Comparison of ENCODE assay signal across 8 mouse cellular contexts in genomic region chr10:128804271-128805091, GRCm38 (mm10). TPM values are rescaled to one million over a fixed set of nuclear protein-coding genes. Genes with fewer than 3 reads are reported as not detected.
A peak's percentile ranks its signal among the peaks of the same experiment; 100 is the strongest.
DNase-seq lines count a peak whose midpoint lies in the region; ATAC-seq and TF ChIP-seq lines count a peak whose summit lies in the region.

TSS of gene Tmem198b (minus strand) at chr10:128804370.

- peaks cover 39% of the 10 kb centered on the region for H3K79me3 ChIP-seq in C2C12 (ENCODE audit: low read depth)

- H3K27me3 ChIP-seq in C2C12 (ENCODE audit: control insufficient read depth, insufficient read depth, insufficient read length) (no peaks in the 10 kb centered on the region), myocyte (ENCODE audit: control insufficient read depth, insufficient read depth, insufficient read length) (no peaks in the 10 kb centered on the region)
- no peaks in the 10 kb centered on the region for H3K27me3 ChIP-seq in embryonic facial prominence, embryonic 15.5 days
- H3K27me3 ChIP-seq in heart, embryonic 12.5 days (replicated peaks) = no peaks in the 10 kb centered on the region
- H3K27me3 ChIP-seq in kidney, embryonic 16.5 days (ENCODE audit: insufficient read depth, low read length) = no peaks in the 10 kb centered on the region
- H3K27me3 ChIP-seq in liver, adult 2 months (ENCODE audit: control insufficient read depth, insufficient read depth, low read length) = no peaks in the 10 kb centered on the region
- no peaks in the 10 kb centered on the region for H3K27me3 ChIP-seq in stomach, embryonic 15.5 days (replicated peaks)

- H3K79me2 ChIP-seq in C2C12 (ENCODE audit: control insufficient read depth, insufficient read depth) (peaks cover 59% of the 10 kb centered on the region), myocyte (ENCODE audit: control insufficient read depth, insufficient read depth) (peaks cover 57% of the 10 kb centered on the region)
- peaks cover 16% of the 10 kb centered on the region; the same call in 1 of the 2 replicates for H3K79me2 ChIP-seq in liver, adult 2 months (ENCODE audit: control insufficient read depth, insufficient read depth, low read length)

- 0% methylated on average over 28 of the region's 28 CpGs for WGBS in embryonic facial prominence, embryonic 15.5 days
- under 1% methylated on average over 27 of the region's 28 CpGs for WGBS in heart, embryonic 12.5 days
- under 1% methylated on average over 28 of the region's 28 CpGs for WGBS in kidney, embryonic 16.5 days
- 1% methylated on average over 28 of the region's 28 CpGs for WGBS in liver, adult 2 months
- under 1% methylated on average over 28 of the region's 28 CpGs for WGBS in stomach, embryonic 15.5 days

- H3K36me3 ChIP-seq in C2C12 (ENCODE audit: control insufficient read depth, insufficient read depth) (peaks cover 41% of the 10 kb centered on the region), myocyte (ENCODE audit: control insufficient read depth, insufficient read depth) (peaks cover 3% of the 10 kb centered on the region)
- peaks cover 31% of the 10 kb centered on the region for H3K36me3 ChIP-seq in embryonic facial prominence, embryonic 15.5 days
- H3K36me3 ChIP-seq in heart, embryonic 12.5 days = peaks cover 50% of the 10 kb centered on the region
- H3K36me3 ChIP-seq in kidney, embryonic 16.5 days (ENCODE audit: insufficient read depth, low read length) = peaks cover 27% of the 10 kb centered on the region
- H3K36me3 ChIP-seq in liver, adult 2 months (ENCODE audit: control insufficient read depth, insufficient read depth, low read length) = peaks cover 5% of the 10 kb centered on the region; the same call in 1 of the 2 replicates
- peaks cover 6% of the 10 kb centered on the region; the same call in 1 of the 2 replicates for H3K36me3 ChIP-seq in stomach, embryonic 15.5 days

- peak in 1 of 2 experiments; percentile 37 for DNase-seq in adrenal gland, postnatal 4 days (ENCODE audit: low spot score in 2 of 2)
- DNase-seq in liver, adult 2 months (ENCODE audit: extremely low read depth, low read depth, low spot score) = no peak

- TF ChIP-seq CTCF in C2C12 (IDR thresholded peaks at IDR 0.05; ENCODE audit: control insufficient read depth, insufficient read depth, insufficient read length) = no peak
- TF ChIP-seq CTCF in liver, adult 2 months (IDR thresholded peaks at IDR 0.05; ENCODE audit: low read depth, low read length) = no peak

- ATAC-seq in embryonic facial prominence, embryonic 15.5 days (ENCODE audit: insufficient number of reproducible peaks, low FRiP score, low TSS enrichment, low read depth) = peak; percentile 64
- peak; percentile 65 for ATAC-seq in heart, embryonic 12.5 days (ENCODE audit: insufficient number of reproducible peaks, low FRiP score)
- peak; percentile 64; the same call in 1 of the 2 replicates for ATAC-seq in kidney, embryonic 16.5 days (ENCODE audit: low FRiP score, low TSS enrichment)
- ATAC-seq in stomach, embryonic 15.5 days (ENCODE audit: insufficient read depth, low FRiP score, low read depth) = peak; percentile 47

- no peaks in the 10 kb centered on the region for H3K9me3 ChIP-seq in embryonic facial prominence, embryonic 15.5 days (replicated peaks)
- no peaks in the 10 kb centered on the region for H3K9me3 ChIP-seq in heart, embryonic 12.5 days (replicated peaks)
- H3K9me3 ChIP-seq in kidney, embryonic 16.5 days (ENCODE audit: low read length) = no peaks in the 10 kb centered on the region
- H3K9me3 ChIP-seq in stomach, embryonic 15.5 days = no peaks in the 10 kb centered on the region

- H3K4me3 ChIP-seq in C2C12 (ENCODE audit: insufficient read depth, poor library complexity, severe bottlenecking) (peak within 1 kb of the TSS; percentile 86), myocyte (peak within 1 kb of the TSS; percentile 99)
- peak within 1 kb of the TSS; percentile 88 for H3K4me3 ChIP-seq in embryonic facial prominence, embryonic 15.5 days (replicated peaks)
- peak within 1 kb of the TSS; percentile 77 for H3K4me3 ChIP-seq in heart, embryonic 12.5 days
- peak within 1 kb of the TSS; percentile 69 for H3K4me3 ChIP-seq in kidney, embryonic 16.5 days (ENCODE audit: low read length)
- H3K4me3 ChIP-seq in liver, adult 2 months (ENCODE audit: insufficient read depth, low read depth, low read length) = peak within 1 kb of the TSS; percentile 83
- peak within 1 kb of the TSS; percentile 69 for H3K4me3 ChIP-seq in stomach, embryonic 15.5 days (replicated peaks)

- H3ac ChIP-seq in C2C12 (ENCODE audit: control insufficient read depth, insufficient read length, low read depth) = peak within 1 kb of the TSS; percentile 89
- peak within 1 kb of the TSS; percentile 52 for H3ac ChIP-seq in myocyte (ENCODE audit: control insufficient read depth, insufficient read length)

- H3K4me1 ChIP-seq in embryonic facial prominence, embryonic 15.5 days = peaks cover 51% of the 10 kb centered on the region
- H3K4me1 ChIP-seq in heart, embryonic 12.5 days (replicated peaks) = peaks cover 51% of the 10 kb centered on the region
- peaks cover 48% of the 10 kb centered on the region for H3K4me1 ChIP-seq in kidney, embryonic 16.5 days (ENCODE audit: insufficient read depth, low read length)
- peaks cover 20% of the 10 kb centered on the region for H3K4me1 ChIP-seq in liver, adult 2 months (ENCODE audit: control insufficient read depth, insufficient read depth, low read length)
- H3K4me1 ChIP-seq in stomach, embryonic 15.5 days = peaks cover 46% of the 10 kb centered on the region

- no peak for TF ChIP-seq POLR2A in liver, adult 2 months (IDR thresholded peaks at IDR 0.05; ENCODE audit: extremely low read depth, insufficient read depth, low read length)
- TF ChIP-seq POLR2A in myocyte (IDR thresholded peaks at IDR 0.05; ENCODE audit: insufficient read length, low read depth) = no peak

- H3K4me2 ChIP-seq in embryonic facial prominence, embryonic 15.5 days (replicated peaks) = peak within 1 kb of the TSS; percentile 74
- peak within 1 kb of the TSS; percentile 85 for H3K4me2 ChIP-seq in heart, embryonic 12.5 days
- H3K4me2 ChIP-seq in kidney, embryonic 16.5 days (replicated peaks; ENCODE audit: low read depth, low read length) = peak within 1 kb of the TSS; percentile 95
- peak within 1 kb of the TSS; percentile 99 for H3K4me2 ChIP-seq in myocyte (ENCODE audit: low read depth)
- peak within 1 kb of the TSS; percentile 77 for H3K4me2 ChIP-seq in stomach, embryonic 15.5 days

- H3K27ac ChIP-seq in embryonic facial prominence, embryonic 15.5 days (replicated peaks) = peak within 1 kb of the TSS; percentile 100
- H3K27ac ChIP-seq in heart, embryonic 12.5 days (ENCODE audit: poor library complexity, severe bottlenecking) = peak within 1 kb of the TSS; percentile 96
- peak within 1 kb of the TSS; percentile 98 for H3K27ac ChIP-seq in kidney, embryonic 16.5 days (ENCODE audit: low read length)
- H3K27ac ChIP-seq in liver, adult 2 months (replicated peaks; ENCODE audit: insufficient read depth, low read depth, low read length) = peak within 1 kb of the TSS; percentile 81
- peak within 1 kb of the TSS; percentile 98 for H3K27ac ChIP-seq in stomach, embryonic 15.5 days

- peak within 1 kb of the TSS; percentile 72 for H3K9ac ChIP-seq in embryonic facial prominence, embryonic 15.5 days
- H3K9ac ChIP-seq in heart, embryonic 12.5 days = peak within 1 kb of the TSS; percentile 86
- peak within 1 kb of the TSS; percentile 96 for H3K9ac ChIP-seq in kidney, embryonic 16.5 days (replicated peaks; ENCODE audit: low read length)
- peak within 1 kb of the TSS; percentile 83 for H3K9ac ChIP-seq in liver, adult 2 months (ENCODE audit: low read depth, low read length)
- H3K9ac ChIP-seq in stomach, embryonic 15.5 days = peak within 1 kb of the TSS; percentile 73

TF ChIP-seq in C2C12, 6 proteins besides CTCF, POLR2A, EP300 and RAD21:
- TF ChIP-seq MYOD1 (IDR thresholded peaks at IDR 0.05; ENCODE audit: control insufficient read depth, insufficient read length, low read depth) (no peak), CEBPB (IDR thresholded peaks at IDR 0.05; ENCODE audit: low read depth) (no peak), FOSL1 (IDR thresholded peaks at IDR 0.05; ENCODE audit: insufficient read depth, low read length, poor library complexity, severe bottlenecking) (no peak), MYOG (IDR thresholded peaks at IDR 0.05; ENCODE audit: control insufficient read depth, extremely low read depth, insufficient read length) (no peak), USF1 (IDR thresholded peaks at IDR 0.05; ENCODE audit: low read depth) (no peak), MAX (IDR thresholded peaks at IDR 0.05) (no peak)
TF ChIP-seq in C2C12: peak in this region for 0.

TF ChIP-seq in myocyte, 11 proteins besides CTCF, POLR2A, EP300 and RAD21:
- TF ChIP-seq SRF (IDR thresholded peaks at IDR 0.05; ENCODE audit: control insufficient read depth, insufficient read length, low read depth) = peak; percentile 14
- no peak for TF ChIP-seq MAX (IDR thresholded peaks at IDR 0.05; ENCODE audit: low read depth)
- no peak for TF ChIP-seq TCF3 (IDR thresholded peaks at IDR 0.05; ENCODE audit: insufficient read length, low read depth)
- no peak for TF ChIP-seq TCF12 (IDR thresholded peaks at IDR 0.05; ENCODE audit: insufficient read depth, poor library complexity, severe bottlenecking)
- TF ChIP-seq MYOD1 (IDR thresholded peaks at IDR 0.05; ENCODE audit: control insufficient read depth in 1 of 3, insufficient read length in 2 of 3, low read depth in 2 of 3) = no peak
- peak; percentile 32 for TF ChIP-seq POLR2AphosphoS2 (IDR thresholded peaks at IDR 0.05; ENCODE audit: insufficient read length, low read depth)
TF ChIP-seq in myocyte: peak in this region for 2.

RNA-seq across cellular contexts. Expression of gene Tmem198b, which starts in this region (rescaled TPM):
- polyA plus RNA-seq in C2C12 (2012; fragmentation: generic; extraction: Trizol) = 15.1 TPM
- 10 to 100 TPM; 18.0 to 19.5 TPM for total RNA-seq in adrenal gland, postnatal 4 days (2021)
- 25.4 and 28.1 TPM in 2 replicates for polyA plus RNA-seq in embryonic facial prominence, embryonic 15.5 days (2015; fragmentation: Nextera tagmentation; extraction: Ambion mirVana)
- 19.6 and 20.8 TPM in 2 replicates for polyA plus RNA-seq in heart, embryonic 12.5 days (2016; fragmentation: Nextera tagmentation; extraction: Ambion mirVana)
- polyA plus RNA-seq in kidney, embryonic 16.5 days (2015; fragmentation: Nextera tagmentation; extraction: Ambion mirVana) = 19.3 and 22.9 TPM in 2 replicates
- 1.3 and 1.6 TPM in 2 replicates for total RNA-seq in liver, adult 2 months (2014; rRNA removed)
- polyA plus RNA-seq in liver, adult 2 months (2012; rRNA removed) = 4.5 and 5.7 TPM in 2 replicates
- 18.7 TPM for polyA plus RNA-seq in myocyte (2012; fragmentation: generic; extraction: Trizol)
- polyA plus RNA-seq in stomach, embryonic 15.5 days (2015; fragmentation: Nextera tagmentation; extraction: Ambion mirVana) = 15.4 and 16.3 TPM in 2 replicates
